Mouse (Mus musculus) cortical plate, adult 2 months (tissue): ENCODE measurements around the gene Mea1.

Experiments used
- CTCF ChIP-seq: fragments of 200-500 bp; IDR thresholded peaks from 2 replicates; pipeline ENCODE4 v1.5.1; 2011; ENCODE audit warnings: mild to moderate bottlenecking, control low read depth, low read length; ENCODE audit not compliant: insufficient read depth; ENCODE audit errors: extremely low read depth
- POLR2A ChIP-seq: fragments of 200-500 bp; IDR thresholded peaks from 2 replicates; pipeline ENCODE4 v1.6.1; 2011; ENCODE audit warnings: mild to moderate bottlenecking, low read length, control low read depth; ENCODE audit not compliant: insufficient read depth; ENCODE audit errors: extremely low read depth

- TF ChIP-seq CTCF (no peak), POLR2A (no peak)
These were observed 12.1 kb downstream of the Mea1 start for GRCm38 (mm10) chr17:46690665-46691064.
